Mouse (Mus musculus): ENCODE data around the gene Mcts1. TPM values are rescaled to one million over a fixed set of nuclear protein-coding genes. Genes with fewer than 3 reads are reported as not detected.

Gene Mcts1
- 71.3 and 77.6 TPM in 2 replicates for polyA plus RNA-seq (2015; fragmentation: Nextera tagmentation; extraction: Ambion mirVana)

GRCm38 (mm10) chrX:38600177-38600994 lies at the start of gene Mcts1:
TSS of gene Mcts1 (plus strand) at chrX:38600578.

GRCm38 (mm10) chrX:38576078-38576477 lies 24.3 kb upstream of the Mcts1 start, which contains the start of gene Cul4b:
TSS of gene Cul4b (minus strand) at chrX:38576196.

GRCm38 (mm10) chrX:38634801-38635637 lies 34.6 kb downstream of the Mcts1 start, which contains the start of gene C1galt1c1:
TSS of gene C1galt1c1 (minus strand) at chrX:38635087.

Other genes starting within 250 kb of the Mcts1 start
- 62.5 and 81.3 TPM in 2 replicates for gene Lamp2, start 144.1 kb upstream of the Mcts1 start, polyA plus RNA-seq (2015; fragmentation: Nextera tagmentation; extraction: Ambion mirVana)
- 11.5 and 11.6 TPM in 2 replicates for gene Cul4b, start 24.4 kb upstream of the Mcts1 start, polyA plus RNA-seq (2015; fragmentation: Nextera tagmentation; extraction: Ambion mirVana)
- gene C1galt1c1, start 34.5 kb downstream of the Mcts1 start, polyA plus RNA-seq (2015; fragmentation: Nextera tagmentation; extraction: Ambion mirVana), result 16.3 and 19.3 TPM in 2 replicates
- gene 6030498E09Rik, start 172.1 kb downstream of the Mcts1 start, polyA plus RNA-seq (2015; fragmentation: Nextera tagmentation; extraction: Ambion mirVana), result 0.17 and 0.23 TPM in 2 replicates

Measured in spleen, postnatal 0 days (tissue).